13 mouse cellular contexts compared by ENCODE assay signal in genomic region chr12:109510247-109510646, GRCm38 (mm10). TPM values are rescaled to one million over a fixed set of nuclear protein-coding genes. Genes with fewer than 3 reads are reported as not detected.
A peak's percentile ranks its signal among the peaks of the same experiment; 100 is the strongest.
DNase-seq lines count a peak whose midpoint lies in the region; ATAC-seq and TF ChIP-seq lines count a peak whose summit lies in the region.
"Had no signal": no experiment of that assay in that cellular context is flagged by ENCODE, and none has a peak within 500 bp of the region (broad histone marks: within the 10 kb centered on the region; RNA-seq: fewer than 3 reads in every experiment).

No protein-coding gene starts in this region.

- H3K4me3 ChIP-seq in forebrain, embryonic 11.5 days (ENCODE audit: low read depth, low read length), result no peak overlapping the region
- H3K4me3 ChIP-seq in forebrain, embryonic 13.5 days, result no peak overlapping the region
- no peak overlapping the region for H3K4me3 ChIP-seq in lung, embryonic 16.5 days (ENCODE audit: low read length)
- H3K4me3 ChIP-seq in lung, adult 2 months (replicated peaks; ENCODE audit: extremely low read depth, low read depth, low read length), result no peak overlapping the region
- H3K4me3 ChIP-seq in forebrain, postnatal 0 days (ENCODE audit: low read depth, low read length), result no peak overlapping the region
- no peak overlapping the region for H3K4me3 ChIP-seq in liver, embryonic 16.5 days (ENCODE audit: low read depth, low read length)
- H3K4me3 ChIP-seq in thymus, adult 2 months (ENCODE audit: control insufficient read depth, insufficient read depth, low read length), result no peak overlapping the region
- H3K4me3 ChIP-seq: embryonic facial prominence, embryonic 15.5 days had no signal

- no peak for DNase-seq in forebrain, embryonic 11.5 days (ENCODE audit: low spot score)
- DNase-seq in lung, adult 2 months, result no peak
- DNase-seq in forebrain, postnatal 0 days, result peak; percentile 18
- DNase-seq in thymus, adult 2 months, result no peak
- DNase-seq in right cerebral cortex, adult 18-20 months, result no peak
- DNase-seq: adrenal gland, postnatal 10 days; cerebellum, postnatal 14 days; heart, adult 11 months; heart, postnatal 14 days had no signal

- ATAC-seq in forebrain, embryonic 11.5 days (replicated peaks; ENCODE audit: low FRiP score), result no peak
- no peak for ATAC-seq in forebrain, embryonic 13.5 days
- ATAC-seq in lung, embryonic 16.5 days (ENCODE audit: low read depth), result peak; percentile 49
- ATAC-seq in forebrain, postnatal 0 days, result 0 out of 2 replicates have a peak, but pooled peaks have one; percentile 15
- no peak for ATAC-seq in liver, embryonic 16.5 days (ENCODE audit: low read depth)

- H3K27ac ChIP-seq in forebrain, embryonic 11.5 days (ENCODE audit: low read depth, low read length), result peak overlapping the region; percentile 47; the same call in 1 of the 2 replicates
- H3K27ac ChIP-seq in forebrain, embryonic 13.5 days, result no peak overlapping the region
- H3K27ac ChIP-seq in lung, embryonic 16.5 days (ENCODE audit: low read length), result no peak overlapping the region
- H3K27ac ChIP-seq in forebrain, postnatal 0 days (ENCODE audit: low read depth, low read length), result no peak overlapping the region
- peak overlapping the region; percentile 39; the same call in 1 of the 2 replicates for H3K27ac ChIP-seq in liver, embryonic 16.5 days (ENCODE audit: low read length)
- H3K27ac ChIP-seq in thymus, adult 2 months (ENCODE audit: control insufficient read depth, insufficient read depth, low read length), result no peak overlapping the region
- H3K27ac ChIP-seq: embryonic facial prominence, embryonic 15.5 days had no signal

- H3K9me3 ChIP-seq in forebrain, embryonic 11.5 days (ENCODE audit: control insufficient read depth, low read length), result no peaks in the 10 kb centered on the region
- no peaks in the 10 kb centered on the region for H3K9me3 ChIP-seq in forebrain, embryonic 13.5 days (replicated peaks)
- H3K9me3 ChIP-seq in lung, embryonic 16.5 days (ENCODE audit: control insufficient read depth, low read length), result no peaks in the 10 kb centered on the region
- no peaks in the 10 kb centered on the region for H3K9me3 ChIP-seq in forebrain, postnatal 0 days (ENCODE audit: low read length)
- no peaks in the 10 kb centered on the region for H3K9me3 ChIP-seq in liver, embryonic 16.5 days (replicated peaks; ENCODE audit: control insufficient read depth, low read length)
- H3K9me3 ChIP-seq: embryonic facial prominence, embryonic 15.5 days had no signal

- H3K9ac ChIP-seq in forebrain, embryonic 11.5 days (ENCODE audit: low read length), result no peak overlapping the region
- H3K9ac ChIP-seq in forebrain, embryonic 13.5 days, result no peak overlapping the region
- H3K9ac ChIP-seq in lung, embryonic 16.5 days (ENCODE audit: low read length), result no peak overlapping the region
- H3K9ac ChIP-seq in forebrain, postnatal 0 days, result no peak overlapping the region
- no peak overlapping the region for H3K9ac ChIP-seq in liver, embryonic 16.5 days (ENCODE audit: low read depth, low read length)
- H3K9ac ChIP-seq: embryonic facial prominence, embryonic 15.5 days had no signal

- TF ChIP-seq CTCF in lung, adult 2 months (IDR thresholded peaks at IDR 0.05; ENCODE audit: insufficient read depth, low read length), result no peak
- TF ChIP-seq CTCF in forebrain, postnatal 0 days (IDR thresholded peaks at IDR 0.05; ENCODE audit: low read depth), result no peak
- no peak for TF ChIP-seq CTCF in thymus, adult 2 months (IDR thresholded peaks at IDR 0.05; ENCODE audit: borderline replicate concordance, control insufficient read depth, extremely low read depth, insufficient read depth, low read length, poor library complexity)

- WGBS in forebrain, embryonic 11.5 days, result 79% methylated on average over 8 of the region's 8 CpGs
- WGBS in forebrain, embryonic 13.5 days, result 69% methylated on average over 8 of the region's 8 CpGs
- 44% methylated on average over 8 of the region's 8 CpGs for WGBS in lung, embryonic 16.5 days
- 64% methylated on average over 8 of the region's 8 CpGs for WGBS in lung, adult 2 months
- WGBS in forebrain, postnatal 0 days, result 53% methylated on average over 8 of the region's 8 CpGs
- 57% methylated on average over 8 of the region's 8 CpGs for WGBS in liver, embryonic 16.5 days (ENCODE audit: insufficient replicate concordance)
- 93% methylated on average over 8 of the region's 8 CpGs for WGBS in thymus, adult 2 months

- no peak for TF ChIP-seq POLR2A in lung, adult 2 months (IDR thresholded peaks at IDR 0.05; ENCODE audit: borderline replicate concordance, extremely low read depth, low read depth, low read length)
- TF ChIP-seq POLR2A in thymus, adult 2 months (IDR thresholded peaks at IDR 0.05; ENCODE audit: control insufficient read depth, extremely low read depth, insufficient read depth, low read length, poor library complexity), result no peak

- peaks cover 17% of the 10 kb centered on the region for H3K4me1 ChIP-seq in forebrain, embryonic 11.5 days (replicated peaks; ENCODE audit: control insufficient read depth, insufficient read depth, low read length)
- H3K4me1 ChIP-seq in forebrain, embryonic 13.5 days, result peaks cover 35% of the 10 kb centered on the region
- H3K4me1 ChIP-seq in lung, embryonic 16.5 days (replicated peaks; ENCODE audit: control insufficient read depth, insufficient read depth, low read length), result peaks cover 37% of the 10 kb centered on the region
- no peaks in the 10 kb centered on the region for H3K4me1 ChIP-seq in lung, adult 2 months (ENCODE audit: control insufficient read depth, insufficient read depth, low read length)
- H3K4me1 ChIP-seq in forebrain, postnatal 0 days (ENCODE audit: insufficient read depth), result no peaks in the 10 kb centered on the region
- H3K4me1 ChIP-seq in liver, embryonic 16.5 days (ENCODE audit: control insufficient read depth, low read depth, low read length), result peaks cover 24% of the 10 kb centered on the region
- no peaks in the 10 kb centered on the region for H3K4me1 ChIP-seq in thymus, adult 2 months (replicated peaks; ENCODE audit: control insufficient read depth, insufficient read depth, low read length)

- H3K4me2 ChIP-seq in forebrain, embryonic 11.5 days (ENCODE audit: low read depth, low read length, severe bottlenecking), result no peak overlapping the region
- no peak overlapping the region for H3K4me2 ChIP-seq in forebrain, embryonic 13.5 days
- H3K4me2 ChIP-seq in lung, embryonic 16.5 days (ENCODE audit: low read depth, low read length), result no peak overlapping the region
- H3K4me2 ChIP-seq in forebrain, postnatal 0 days (ENCODE audit: low read depth), result no peak overlapping the region
- H3K4me2 ChIP-seq in liver, embryonic 16.5 days (ENCODE audit: low read depth, low read length), result no peak overlapping the region
- H3K4me2 ChIP-seq: embryonic facial prominence, embryonic 15.5 days had no signal

- H3K36me3 ChIP-seq in forebrain, embryonic 11.5 days (ENCODE audit: control insufficient read depth, insufficient read depth, low read length), result no peaks in the 10 kb centered on the region
- no peaks in the 10 kb centered on the region for H3K36me3 ChIP-seq in forebrain, embryonic 13.5 days (ENCODE audit: poor library complexity, severe bottlenecking)
- H3K36me3 ChIP-seq in lung, embryonic 16.5 days (ENCODE audit: control insufficient read depth, insufficient read depth, low read length), result no peaks in the 10 kb centered on the region
- H3K36me3 ChIP-seq in forebrain, postnatal 0 days (ENCODE audit: insufficient read depth), result no peaks in the 10 kb centered on the region
- H3K36me3 ChIP-seq in liver, embryonic 16.5 days (ENCODE audit: control insufficient read depth, insufficient read depth), result no peaks in the 10 kb centered on the region
- H3K36me3 ChIP-seq in thymus, adult 2 months (ENCODE audit: control insufficient read depth, insufficient read depth, low read length), result no peaks in the 10 kb centered on the region
- H3K36me3 ChIP-seq: embryonic facial prominence, embryonic 15.5 days had no signal

- H3K27me3 ChIP-seq in forebrain, embryonic 11.5 days (ENCODE audit: control insufficient read depth, insufficient read depth, low read length), result peaks cover 4% of the 10 kb centered on the region
- H3K27me3 ChIP-seq in forebrain, embryonic 13.5 days, result peaks cover 20% of the 10 kb centered on the region
- no peaks in the 10 kb centered on the region for H3K27me3 ChIP-seq in lung, embryonic 16.5 days (ENCODE audit: control insufficient read depth, insufficient read depth, low read depth, low read length)
- no peaks in the 10 kb centered on the region; the same call in 1 of the 2 replicates for H3K27me3 ChIP-seq in forebrain, postnatal 0 days (ENCODE audit: insufficient read depth, low read length)
- H3K27me3 ChIP-seq in liver, embryonic 16.5 days (ENCODE audit: control insufficient read depth, insufficient read depth, low read depth, low read length), result no peaks in the 10 kb centered on the region
- no peaks in the 10 kb centered on the region for H3K27me3 ChIP-seq in thymus, adult 2 months (ENCODE audit: control insufficient read depth, insufficient read depth, low read length)

RNA-seq across cellular contexts. Expression of gene Dlk1, which starts 57.6 kb away (rescaled TPM):
- 169 and 191 TPM in 2 replicates for polyA plus RNA-seq in forebrain, embryonic 11.5 days (2014; fragmentation: Nextera tagmentation; extraction: Ambion mirVana)
- polyA plus RNA-seq in forebrain, embryonic 13.5 days (2015; fragmentation: Nextera tagmentation; extraction: Ambion mirVana), result 69.3 and 118 TPM in 2 replicates
- polyA plus RNA-seq in lung, embryonic 16.5 days (2015; fragmentation: Nextera tagmentation; extraction: Ambion mirVana), result 702 and 746 TPM in 2 replicates
- 0.42 and 0.44 TPM in 2 replicates for polyA plus RNA-seq in lung, adult 2 months (2012; rRNA removed)
- 16.5 and 35.8 TPM in 2 replicates for total RNA-seq in forebrain, postnatal 0 days (2014; rRNA removed)
- 12.6 and 18.8 TPM in 2 replicates for polyA plus RNA-seq in forebrain, postnatal 0 days (2015; fragmentation: Nextera tagmentation; extraction: Ambion mirVana)
- 457 and 482 TPM in 2 replicates for polyA plus RNA-seq in liver, embryonic 16.5 days (2015; fragmentation: Nextera tagmentation; extraction: Ambion mirVana)
- polyA plus RNA-seq in thymus, adult 2 months (2012; rRNA removed), result 2.2 and 4.1 TPM in 2 replicates

Comparison
In these comparisons a context has a peak if more than half of its experiments do, and no peak if none do; other contexts are left out.
1. ATAC-seq: peak in lung, embryonic 16.5 days (single experiment) and forebrain, postnatal 0 days (single experiment); none in forebrain, embryonic 11.5 days (single experiment), forebrain, embryonic 13.5 days (single experiment) and liver, embryonic 16.5 days (single experiment).
2. H3K27ac ChIP-seq: peak in forebrain, embryonic 11.5 days (single experiment) and liver, embryonic 16.5 days (single experiment); none in forebrain, embryonic 13.5 days (single experiment), lung, embryonic 16.5 days (single experiment), forebrain, postnatal 0 days (single experiment) and thymus, adult 2 months (single experiment).